Mouse (Mus musculus) intestine, embryonic 14.5 days (tissue): ENCODE results near the gene Rpl37a. TPM values are rescaled to one million over a fixed set of nuclear protein-coding genes. Genes with fewer than 3 reads are reported as not detected.

Source experiments
- ATAC-seq: fragments of 200-750 bp; cut with Nextera tagmentation; replicated peaks from 2 replicates; pipeline ENCODE4 v1.8.0; 2017; ENCODE audit warnings: low read depth, moderate number of reproducible peaks, moderate TSS enrichment, moderate library complexity; ENCODE audit not compliant: low FRiP score, low TSS enrichment
- DNase-seq: peaks from one replicate; pipeline ENCODE4 v3.0.0-alpha.2; 2018; ENCODE audit warnings: low spot score
- H3K27ac ChIP-seq: fragments of 300-500 bp; sonication (generic); 2 replicates; pipeline ENCODE4 v1.5.1; 2014; ENCODE audit warnings: low read depth, mild to moderate bottlenecking, control low read depth
- H3K27me3 ChIP-seq: fragments of 300-500 bp; sonication (generic); replicated peaks from 2 replicates; pipeline ENCODE4 v1.6.1; 2014; ENCODE audit warnings: low read length, control low read depth; ENCODE audit not compliant: control insufficient read depth, insufficient read depth
- H3K36me3 ChIP-seq: fragments of 300-500 bp; sonication (generic); 2 replicates; pipeline ENCODE4 v1.6.1; 2014; ENCODE audit warnings: low read length, control low read depth; ENCODE audit not compliant: control insufficient read depth, insufficient read depth
- H3K4me1 ChIP-seq: fragments of 300-500 bp; sonication (generic); replicated peaks from 2 replicates; pipeline ENCODE4 v1.6.1; 2014; ENCODE audit warnings: low read length, control low read depth, mixed read lengths; ENCODE audit not compliant: control insufficient read depth, insufficient read depth
- H3K4me2 ChIP-seq: fragments of 300-500 bp; sonication (generic); 2 replicates; pipeline ENCODE4 v1.6.1; 2014; ENCODE audit warnings: low read length
- H3K4me3 ChIP-seq: fragments of 300-500 bp; sonication (generic); 2 replicates; pipeline ENCODE4 v1.5.1; 2014; ENCODE audit warnings: low read depth, low read length, control low read depth, mixed read lengths
- H3K9ac ChIP-seq: fragments of 300-500 bp; sonication (generic); 2 replicates; pipeline ENCODE4 v1.6.1; 2014; ENCODE audit warnings: mild to moderate bottlenecking, low read length
- H3K9me3 ChIP-seq: fragments of 300-500 bp; sonication (generic); 2 replicates; pipeline ENCODE4 v1.6.1; 2016; ENCODE audit warnings: low read length, control low read depth; ENCODE audit not compliant: control insufficient read depth
- WGBS: fragments of 180-500 bp; shearing (Covaris S2); extraction: QIAGEN DNeasy Blood & Tissue Kit; methylation state at CpG from one replicate; pipeline ENCODE4 v1.1.7; 2014; 5-methylcytosine and 5-hydroxymethylcytosine counted together
- polyA plus RNA-seq: library from polyadenylated mRNA; unstranded; fragments of >200 nt; fragmentation: Nextera tagmentation; extraction: Ambion mirVana; gene quantifications from 2 replicates; pipeline ENCODE4 v1.2.1, GENCODE M21; 2014

Rpl37a gene
- 2,411 and 2,681 TPM in 2 replicates for polyA plus RNA-seq

GRCm38 (mm10) chr1:72710753-72711653, at the start of gene Rpl37a:
Gene Rpl37a, plus strand, starts transcription at chr1:72711290.
- peak; percentile 92 for ATAC-seq
- H3K27me3 ChIP-seq = no peaks in the 10 kb centered on the region
- peak within 1 kb of the TSS; percentile 90 for H3K9ac ChIP-seq
- peak within 1 kb of the TSS; percentile 80 for H3K4me2 ChIP-seq
- peak within 1 kb of the TSS; percentile 66 for H3K4me3 ChIP-seq
- peak within 1 kb of the TSS; percentile 89 for H3K27ac ChIP-seq
- 3% methylated on average over 68 of the region's 68 CpGs for WGBS
- no peaks in the 10 kb centered on the region for H3K9me3 ChIP-seq
- DNase-seq = peak; percentile 97
- H3K36me3 ChIP-seq = peaks cover 38% of the 10 kb centered on the region
- peaks cover 9% of the 10 kb centered on the region for H3K4me1 ChIP-seq

GRCm38 (mm10) chr1:72673070-72673469, 38.0 kb upstream of the Rpl37a start:
- Histone ChIP-seq H3K27ac (no peak overlapping the region), H3K27me3 (no peaks in the 10 kb centered on the region), H3K4me1 (no peaks in the 10 kb centered on the region), H3K4me3 (no peak overlapping the region), H3K9ac (no peak overlapping the region), H3K4me2 (no peak overlapping the region), H3K36me3 (no peaks in the 10 kb centered on the region), H3K9me3 (no peaks in the 10 kb centered on the region)
- whole genome bisulfite sequencing = 42% methylated on average over 3 of the region's 3 CpGs
- DNase-seq = no peak
- ATAC-seq = no peak

- H3K9me3 ChIP-seq = no peaks in the 10 kb centered on the region
- WGBS = 51% methylated on average over 3 of the region's 3 CpGs
- H3K4me2 ChIP-seq = no peak overlapping the region
- H3K4me1 ChIP-seq = no peaks in the 10 kb centered on the region
- no peak overlapping the region for H3K4me3 ChIP-seq
- no peak for ATAC-seq
- no peak overlapping the region for H3K27ac ChIP-seq
- no peaks in the 10 kb centered on the region for H3K27me3 ChIP-seq
- no peaks in the 10 kb centered on the region for H3K36me3 ChIP-seq
- no peak overlapping the region for H3K9ac ChIP-seq
- DNase-seq = no peak
Measured at GRCm38 (mm10) chr1:72696256-72696655, 14.8 kb upstream of the Rpl37a start.

DNA sequence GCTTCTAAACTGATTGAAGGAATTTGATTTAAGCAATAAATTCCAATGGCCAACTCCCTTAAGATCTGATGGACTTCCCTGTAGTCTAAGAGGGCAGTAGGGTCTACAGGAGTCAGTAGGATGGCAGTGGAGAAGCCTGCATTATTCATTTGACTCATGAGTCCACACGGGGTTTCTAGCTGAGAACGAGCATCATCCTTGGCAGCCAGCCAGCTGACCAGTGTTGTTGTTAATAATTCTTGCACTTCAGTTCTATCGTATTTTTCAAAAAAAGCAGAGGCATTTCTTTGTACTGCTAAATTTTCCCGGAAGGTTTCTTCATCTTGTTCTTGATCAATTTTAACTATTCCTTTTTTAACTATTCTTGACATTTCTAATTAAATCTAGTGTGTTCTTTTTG, 12.4 kb upstream of the Rpl37a start:
- no peaks in the 10 kb centered on the region for H3K27me3 ChIP-seq

GRCm38 (mm10) chr1:72700479-72700878, 10.6 kb upstream of the Rpl37a start, which contains the start of gene Ankar:
Gene Ankar, minus strand, starts transcription at chr1:72700579.
- Histone ChIP-seq H3K36me3 (no peaks in the 10 kb centered on the region), H3K4me2 (no peak within 1 kb of the TSS), H3K9ac (no peak within 1 kb of the TSS), H3K27me3 (no peaks in the 10 kb centered on the region), H3K9me3 (no peaks in the 10 kb centered on the region), H3K27ac (no peak within 1 kb of the TSS), H3K4me3 (no peak within 1 kb of the TSS), H3K4me1 (no peaks in the 10 kb centered on the region)
- ATAC-seq (no peak), DNase-seq (no peak)
- WGBS = 77% methylated on average over 11 of the region's 11 CpGs

More for the DNA sequence above, 12.4 kb upstream of the Rpl37a start:
- Histone ChIP-seq H3K9ac (no peak overlapping the region), H3K36me3 (no peaks in the 10 kb centered on the region), H3K9me3 (no peaks in the 10 kb centered on the region), H3K4me3 (no peak overlapping the region), H3K4me2 (no peak overlapping the region), H3K27ac (no peak overlapping the region), H3K4me1 (no peaks in the 10 kb centered on the region)
- ATAC-seq (no peak), DNase-seq (peak; percentile 66)
- 30% methylated on average over 4 of the region's 4 CpGs for WGBS

GRCm38 (mm10) chr1:72707525-72707924, 3.6 kb upstream of the Rpl37a start:
- Histone ChIP-seq H3K27me3 (no peaks in the 10 kb centered on the region), H3K27ac (no peak overlapping the region), H3K4me1 (peaks cover 2% of the 10 kb centered on the region), H3K4me3 (no peak overlapping the region), H3K9me3 (no peaks in the 10 kb centered on the region), H3K4me2 (no peak overlapping the region), H3K9ac (no peak overlapping the region), H3K36me3 (peaks cover 3% of the 10 kb centered on the region)
- 56% methylated on average over 4 of the region's 4 CpGs for WGBS
- ATAC-seq (no peak), DNase-seq (no peak)

DNA sequence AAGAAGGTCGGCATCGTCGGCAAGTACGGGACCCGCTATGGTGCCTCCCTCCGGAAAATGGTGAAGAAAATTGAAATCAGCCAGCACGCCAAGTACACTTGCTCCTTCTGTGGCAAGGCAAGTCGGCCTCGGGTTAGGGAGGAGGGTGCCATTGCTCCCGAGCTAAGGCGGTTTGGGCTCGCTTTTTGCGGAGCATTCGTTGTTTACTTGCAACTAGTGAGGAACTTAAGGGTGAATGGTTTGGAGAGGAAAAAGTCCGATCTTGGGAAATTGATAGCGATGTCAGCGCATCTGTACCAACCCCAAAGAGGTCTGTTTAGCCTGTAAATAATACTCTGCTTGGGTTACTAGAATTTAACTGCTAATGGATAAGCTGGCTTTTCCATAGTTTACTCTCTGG, 594 bp downstream of the Rpl37a start:
- no peak for DNase-seq

GRCm38 (mm10) chr1:72714547-72714946, 3.5 kb downstream of the Rpl37a start:
- Histone ChIP-seq H3K27ac (no peak overlapping the region), H3K4me2 (no peak overlapping the region), H3K27me3 (no peaks in the 10 kb centered on the region), H3K9ac (no peak overlapping the region), H3K9me3 (no peaks in the 10 kb centered on the region), H3K4me3 (no peak overlapping the region), H3K36me3 (peaks cover 42% of the 10 kb centered on the region), H3K4me1 (peaks cover 9% of the 10 kb centered on the region)
- ATAC-seq (no peak), DNase-seq (no peak)
- 77% methylated on average over 4 of the region's 4 CpGs for WGBS

More for the DNA sequence above, 594 bp downstream of the Rpl37a start:
- Histone ChIP-seq H3K4me3 (peak overlapping the region; percentile 66), H3K27me3 (no peaks in the 10 kb centered on the region), H3K36me3 (peaks cover 42% of the 10 kb centered on the region), H3K4me2 (peak overlapping the region; percentile 80), H3K9ac (peak overlapping the region; percentile 90), H3K4me1 (peaks cover 9% of the 10 kb centered on the region), H3K9me3 (no peaks in the 10 kb centered on the region), H3K27ac (peak overlapping the region; percentile 89)
- no peak for ATAC-seq
- 0% methylated on average over 17 of the region's 17 CpGs for WGBS
